Mouse (Mus musculus): ENCODE data around the gene Uqcrfs1. TPM values are rescaled to one million over a fixed set of nuclear protein-coding genes. Genes with fewer than 3 reads are reported as not detected.

Gene Uqcrfs1
- polyA plus RNA-seq (2012; ENCODE audit: insufficient read depth, insufficient read length, missing spikeins) = 1,235 and 1,378 TPM in 2 replicates

DNA sequence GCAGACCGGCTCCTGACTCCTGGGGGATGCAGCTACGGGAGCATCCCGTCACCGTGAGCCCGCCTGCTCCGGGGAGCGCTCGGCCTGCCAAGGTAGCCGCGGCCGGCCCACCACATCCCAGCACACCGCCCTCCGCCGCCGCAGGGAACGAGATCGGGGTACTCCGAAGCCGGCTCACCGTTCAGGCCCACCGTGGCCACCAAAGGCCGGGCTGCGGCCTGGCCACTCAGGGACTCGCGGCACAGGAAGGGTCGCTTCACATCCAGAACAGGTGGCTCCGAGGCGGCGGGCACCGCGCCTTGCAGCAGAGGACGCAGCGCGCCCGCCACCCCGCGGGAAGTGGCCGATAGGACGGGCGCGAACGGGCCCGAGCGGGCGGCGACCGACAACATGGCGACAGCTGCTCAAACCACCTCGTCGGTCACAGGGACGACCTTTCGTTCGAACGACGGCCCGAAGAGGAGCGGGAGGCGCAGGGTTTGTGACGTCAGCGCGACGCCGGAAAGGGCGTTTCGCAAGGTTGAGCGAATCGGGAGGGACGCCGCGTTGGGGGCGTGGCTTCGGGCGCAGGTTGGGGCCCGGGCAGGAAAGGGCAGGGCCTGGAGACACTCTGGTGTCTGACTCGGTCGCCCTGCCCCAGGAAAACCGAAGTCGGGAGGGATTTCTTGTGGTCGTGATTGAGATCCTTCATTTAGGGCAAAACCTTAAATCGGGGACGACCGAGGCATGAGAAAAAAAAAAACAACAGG, at the start of gene Uqcrfs1:
Uqcrfs1 (minus strand) TSS at position 507 of the 749 bp plus-strand sequence.
- Histone ChIP-seq H3K4me1 (ENCODE audit: control insufficient read depth, insufficient read depth, insufficient read length, low read length) (no peaks in the 10 kb centered on the region), H3K27ac (replicated peaks; ENCODE audit: low read depth, low read length) (peak within 1 kb of the TSS; percentile 92), H3K4me3 (ENCODE audit: insufficient read depth, low read depth, low read length) (peak within 1 kb of the TSS; percentile 90)

DNA sequence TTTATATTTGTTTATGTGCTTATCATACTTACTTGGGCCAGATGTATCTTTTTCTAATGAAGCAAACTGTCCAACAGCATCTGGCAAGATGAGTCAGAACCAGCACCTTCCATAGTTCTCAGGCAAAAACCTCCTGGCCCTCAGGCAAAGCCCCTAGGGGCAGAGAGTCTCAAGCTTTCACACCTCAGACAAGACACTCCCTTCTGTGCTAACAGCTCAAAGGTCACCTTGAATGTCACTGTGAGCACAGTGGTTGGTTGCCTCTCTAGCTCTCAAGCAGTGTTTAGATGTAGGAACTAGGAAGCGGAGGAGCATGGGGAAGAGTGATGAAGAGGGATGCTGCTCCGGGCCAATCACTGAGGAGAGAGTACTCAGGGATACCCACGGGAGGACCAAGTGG, 40.6 kb upstream of the Uqcrfs1 start:
- Histone ChIP-seq H3K27ac (replicated peaks; ENCODE audit: low read depth, low read length) (no peak overlapping the region), H3K4me3 (ENCODE audit: insufficient read depth, low read depth, low read length) (no peak overlapping the region), H3K4me1 (ENCODE audit: control insufficient read depth, insufficient read depth, insufficient read length, low read length) (no peaks in the 10 kb centered on the region)

DNA sequence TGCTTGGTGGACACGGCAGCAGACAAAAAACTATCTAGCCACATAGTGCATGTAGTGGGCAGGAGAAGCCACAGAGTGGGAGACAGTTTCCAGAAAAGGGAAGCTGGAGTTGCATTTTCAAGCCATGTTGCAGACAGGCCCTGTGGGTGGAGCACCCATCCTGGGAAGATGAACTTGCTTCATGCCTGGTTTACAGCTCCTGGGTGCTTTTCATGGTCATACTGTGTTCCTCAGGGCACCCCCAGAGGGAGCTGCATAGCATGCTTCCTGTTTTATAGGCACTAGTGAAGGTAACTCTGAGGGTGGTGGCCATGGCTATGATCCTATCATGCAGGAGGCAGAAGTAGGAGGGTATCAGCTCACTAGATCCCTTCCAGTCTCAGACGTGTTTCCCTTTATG, 37.4 kb upstream of the Uqcrfs1 start:
- no peak overlapping the region for H3K27ac ChIP-seq (replicated peaks; ENCODE audit: low read depth, low read length)
- no peak overlapping the region for H3K4me3 ChIP-seq (ENCODE audit: insufficient read depth, low read depth, low read length)
- H3K4me1 ChIP-seq (ENCODE audit: control insufficient read depth, insufficient read depth, insufficient read length, low read length) = no peaks in the 10 kb centered on the region

DNA sequence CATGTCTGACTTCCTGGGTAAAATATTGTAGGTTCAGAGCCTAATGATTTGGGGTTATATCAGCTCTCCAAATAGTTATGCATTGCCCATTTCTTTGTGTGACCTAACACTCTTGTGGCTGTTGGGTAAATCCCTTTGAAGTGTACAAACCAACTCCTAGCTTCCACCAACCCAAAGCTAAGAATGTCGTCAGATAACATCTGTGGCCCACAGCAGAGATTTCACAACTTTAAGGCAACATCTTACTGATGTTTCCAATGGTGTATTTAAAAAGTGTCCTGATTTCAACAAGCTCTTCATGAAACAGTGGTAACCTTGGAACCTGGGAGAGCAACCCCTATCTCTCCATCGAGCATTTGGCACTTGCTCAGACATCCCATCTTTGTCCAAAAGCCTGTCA, 33.6 kb upstream of the Uqcrfs1 start:
- H3K4me1 ChIP-seq (ENCODE audit: control insufficient read depth, insufficient read depth, insufficient read length, low read length) = no peaks in the 10 kb centered on the region
- H3K4me3 ChIP-seq (ENCODE audit: insufficient read depth, low read depth, low read length) = no peak overlapping the region
- H3K27ac ChIP-seq (replicated peaks; ENCODE audit: low read depth, low read length) = no peak overlapping the region

DNA sequence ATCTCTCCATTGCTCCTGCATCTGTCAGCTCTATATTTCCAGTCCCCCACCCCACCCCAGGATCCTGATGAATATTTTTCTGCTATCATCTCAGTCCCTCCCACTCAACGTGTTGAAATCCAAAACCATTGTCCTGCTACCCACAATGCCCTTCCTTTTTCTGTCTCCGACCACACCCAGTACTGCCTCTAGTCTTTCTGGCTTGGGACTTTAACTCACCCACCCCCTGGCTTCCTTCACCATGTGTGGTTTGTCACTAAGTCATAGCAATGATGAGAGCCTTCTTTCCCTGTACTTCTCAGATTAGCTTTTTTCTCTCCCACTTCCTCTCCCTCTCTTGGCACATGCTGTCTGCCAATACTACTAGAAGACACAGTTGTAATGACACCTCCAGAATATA, 31.7 kb upstream of the Uqcrfs1 start:
- H3K4me1 ChIP-seq (ENCODE audit: control insufficient read depth, insufficient read depth, insufficient read length, low read length) = no peaks in the 10 kb centered on the region
- H3K27ac ChIP-seq (replicated peaks; ENCODE audit: low read depth, low read length) = no peak overlapping the region
- H3K4me3 ChIP-seq (ENCODE audit: insufficient read depth, low read depth, low read length) = no peak overlapping the region

DNA sequence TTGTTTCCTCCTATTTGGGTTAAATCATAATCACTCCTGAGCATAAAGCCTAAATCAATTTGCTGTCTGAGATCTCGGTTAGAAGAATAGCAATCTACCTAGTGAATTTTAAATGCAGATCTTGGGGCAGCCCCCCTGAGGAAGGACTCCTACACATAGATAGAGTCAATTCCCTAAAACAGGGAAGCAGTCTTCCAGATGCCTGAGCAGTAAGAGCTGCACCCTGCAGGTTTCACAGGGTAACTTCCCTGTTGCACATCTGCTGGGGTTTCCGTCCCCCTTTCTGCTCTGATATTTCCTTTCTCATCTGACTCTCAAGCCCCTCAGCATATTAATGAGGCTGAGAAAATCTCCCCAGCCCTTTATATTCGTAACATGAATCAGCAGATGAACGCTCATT, 27.8 kb upstream of the Uqcrfs1 start:
- Histone ChIP-seq H3K27ac (replicated peaks; ENCODE audit: low read depth, low read length) (no peak overlapping the region), H3K4me3 (ENCODE audit: insufficient read depth, low read depth, low read length) (no peak overlapping the region), H3K4me1 (ENCODE audit: control insufficient read depth, insufficient read depth, insufficient read length, low read length) (no peaks in the 10 kb centered on the region)

DNA sequence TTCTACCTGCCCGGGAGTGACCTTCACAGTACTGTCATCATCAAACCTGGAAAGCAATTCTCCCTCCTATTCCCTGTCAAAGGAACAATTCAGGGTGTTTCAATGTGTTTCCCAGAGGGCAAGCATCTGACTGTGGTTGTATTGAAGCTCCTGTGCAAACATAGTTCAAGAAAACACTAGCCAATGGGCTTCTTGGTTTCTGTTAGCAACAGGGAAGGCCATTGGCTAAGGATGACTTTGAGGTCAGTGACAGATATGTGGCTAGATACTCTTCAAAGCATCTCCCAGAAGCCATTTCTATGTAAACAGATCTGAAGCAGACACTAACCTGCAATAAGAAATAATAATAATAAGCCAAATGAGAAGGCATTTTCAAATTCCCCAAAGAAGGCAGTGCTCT, 25.0 kb upstream of the Uqcrfs1 start:
- Histone ChIP-seq H3K4me1 (ENCODE audit: control insufficient read depth, insufficient read depth, insufficient read length, low read length) (no peaks in the 10 kb centered on the region), H3K27ac (replicated peaks; ENCODE audit: low read depth, low read length) (no peak overlapping the region), H3K4me3 (ENCODE audit: insufficient read depth, low read depth, low read length) (no peak overlapping the region)

DNA sequence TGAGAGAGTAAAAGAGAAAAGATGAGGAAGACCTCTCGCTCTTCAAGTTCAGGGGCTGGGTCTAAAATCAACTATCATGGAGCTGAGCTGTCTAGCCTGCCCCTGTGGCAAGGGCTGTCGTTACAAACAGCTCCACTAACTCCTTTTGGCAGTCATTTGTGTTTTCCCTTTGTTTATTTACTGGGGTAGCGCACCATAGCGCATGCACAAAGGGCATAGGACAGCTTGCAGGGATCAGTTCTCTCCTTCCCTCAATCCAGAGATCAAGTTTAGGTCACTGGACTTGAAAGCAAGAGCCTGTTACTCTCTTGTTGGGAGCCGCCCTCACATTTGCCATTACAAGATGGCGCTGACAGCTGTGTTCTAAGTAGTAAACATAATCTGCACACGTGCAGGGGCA, 22.4 kb upstream of the Uqcrfs1 start:
- H3K27ac ChIP-seq (replicated peaks; ENCODE audit: low read depth, low read length) = no peak overlapping the region
- H3K4me1 ChIP-seq (ENCODE audit: control insufficient read depth, insufficient read depth, insufficient read length, low read length) = no peaks in the 10 kb centered on the region
- H3K4me3 ChIP-seq (ENCODE audit: insufficient read depth, low read depth, low read length) = no peak overlapping the region

DNA sequence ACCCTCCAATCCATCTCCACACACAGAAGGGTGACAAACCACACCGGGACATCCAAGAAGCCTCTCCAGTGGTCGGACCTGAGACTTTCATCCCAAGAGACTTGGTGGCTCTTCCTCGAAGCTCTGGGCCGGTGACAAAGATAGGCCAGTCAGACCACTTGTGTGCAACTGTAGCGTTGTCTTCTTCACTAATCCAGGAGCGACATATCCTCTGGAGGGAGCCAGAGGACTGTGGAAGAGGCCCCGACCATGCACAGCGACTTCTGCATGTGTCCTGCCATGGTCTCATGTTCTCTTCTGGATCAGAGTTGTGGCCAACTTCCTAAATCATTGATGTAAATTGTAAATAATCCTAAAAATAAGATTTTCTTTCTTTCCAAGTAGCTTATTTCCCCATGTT, 21.6 kb upstream of the Uqcrfs1 start:
- H3K4me1 ChIP-seq (ENCODE audit: control insufficient read depth, insufficient read depth, insufficient read length, low read length) = no peaks in the 10 kb centered on the region
- H3K4me3 ChIP-seq (ENCODE audit: insufficient read depth, low read depth, low read length) = no peak overlapping the region
- H3K27ac ChIP-seq (replicated peaks; ENCODE audit: low read depth, low read length) = no peak overlapping the region

DNA sequence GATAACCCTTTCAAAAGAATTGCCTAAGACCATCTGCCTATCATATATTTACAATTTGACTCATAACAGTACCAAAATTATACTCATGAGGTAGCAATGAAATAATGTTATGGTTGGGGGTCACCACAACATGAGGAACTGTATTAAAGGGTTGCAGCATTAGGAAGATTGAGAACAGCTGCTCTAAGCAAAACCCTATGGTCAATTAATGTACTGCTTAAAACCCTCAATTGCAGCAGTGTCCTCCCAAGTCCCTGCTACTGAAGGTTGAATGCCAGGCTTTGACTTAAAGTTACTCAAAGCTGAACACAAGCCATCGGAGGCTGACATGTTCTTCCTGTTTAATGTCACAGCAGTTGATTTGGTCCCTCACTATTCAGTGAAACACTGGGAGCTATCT, 15.4 kb upstream of the Uqcrfs1 start:
- Histone ChIP-seq H3K4me3 (ENCODE audit: insufficient read depth, low read depth, low read length) (no peak overlapping the region), H3K4me1 (ENCODE audit: control insufficient read depth, insufficient read depth, insufficient read length, low read length) (no peaks in the 10 kb centered on the region), H3K27ac (replicated peaks; ENCODE audit: low read depth, low read length) (no peak overlapping the region)

DNA sequence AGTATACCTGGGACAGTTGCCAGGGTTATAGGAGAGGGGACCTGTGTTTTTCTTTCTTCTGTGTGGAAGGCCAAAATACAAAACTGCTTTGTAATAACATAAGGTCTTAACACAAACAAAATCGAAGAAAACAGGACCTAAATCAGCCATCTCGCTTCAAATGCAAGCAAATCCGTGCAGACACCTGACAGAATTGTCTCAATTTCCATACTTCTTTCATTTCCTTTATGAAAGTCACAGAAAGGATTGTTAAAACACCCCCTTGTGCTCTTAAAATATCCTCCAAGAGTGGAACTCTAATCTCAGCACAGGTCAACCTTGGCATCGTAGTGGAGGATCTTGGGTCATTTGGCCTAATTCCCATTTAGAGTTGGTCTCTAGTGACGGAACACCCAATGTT, 14.9 kb upstream of the Uqcrfs1 start:
- no peak overlapping the region for H3K4me3 ChIP-seq (ENCODE audit: insufficient read depth, low read depth, low read length)
- no peak overlapping the region for H3K27ac ChIP-seq (replicated peaks; ENCODE audit: low read depth, low read length)
- H3K4me1 ChIP-seq (ENCODE audit: control insufficient read depth, insufficient read depth, insufficient read length, low read length) = no peaks in the 10 kb centered on the region

DNA sequence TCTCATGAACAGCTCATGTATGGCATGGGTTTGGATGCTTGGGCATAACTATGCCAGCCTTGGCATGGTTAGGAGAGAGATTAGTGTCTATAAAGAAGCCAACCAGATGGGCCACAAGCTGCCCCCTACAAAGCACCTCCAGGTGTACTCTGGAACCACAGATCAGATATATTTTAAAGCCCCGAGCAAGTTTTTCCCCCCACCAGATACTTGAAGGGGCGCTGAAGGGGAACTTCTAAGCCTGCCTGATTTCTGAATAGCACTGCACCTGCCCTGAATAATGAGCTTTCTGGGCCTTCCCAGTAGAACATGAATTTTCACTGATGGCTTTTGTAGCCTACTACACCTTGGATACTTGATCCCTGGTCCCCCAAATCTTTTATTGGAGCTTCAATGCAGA, 12.6 kb upstream of the Uqcrfs1 start:
- no peaks in the 10 kb centered on the region for H3K4me1 ChIP-seq (ENCODE audit: control insufficient read depth, insufficient read depth, insufficient read length, low read length)

DNA sequence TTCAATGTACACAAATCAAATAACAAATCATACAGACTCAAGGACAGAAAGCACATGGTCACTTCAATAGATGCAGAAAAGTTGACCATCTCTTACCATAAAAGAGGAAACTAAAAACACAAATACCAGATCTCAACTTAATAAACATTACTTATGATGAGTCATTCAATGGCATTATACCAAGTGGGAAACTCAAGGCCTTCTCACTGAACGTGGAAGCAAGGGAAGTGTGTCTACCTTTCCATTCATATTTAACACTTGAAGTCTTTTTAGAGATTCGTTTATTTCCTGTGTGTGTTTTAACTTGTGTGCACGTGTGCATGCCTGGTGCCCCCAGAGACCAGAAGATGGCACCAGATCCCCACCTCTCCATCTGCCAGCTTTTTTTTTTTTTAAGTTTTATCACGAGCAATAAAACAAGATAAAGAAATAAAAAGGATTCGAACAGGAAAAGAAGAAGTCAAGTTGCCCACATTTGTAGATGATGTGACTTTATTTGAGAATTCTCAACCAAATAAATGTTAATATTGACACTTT, 8.0 kb upstream of the Uqcrfs1 start:
- Histone ChIP-seq H3K4me3 (ENCODE audit: insufficient read depth, low read depth, low read length) (no peak overlapping the region), H3K27ac (replicated peaks; ENCODE audit: low read depth, low read length) (no peak overlapping the region), H3K4me1 (ENCODE audit: control insufficient read depth, insufficient read depth, insufficient read length, low read length) (no peaks in the 10 kb centered on the region)

More for the DNA sequence above, 12.6 kb upstream of the Uqcrfs1 start:
- Histone ChIP-seq H3K4me3 (ENCODE audit: insufficient read depth, low read depth, low read length) (no peak overlapping the region), H3K27ac (replicated peaks; ENCODE audit: low read depth, low read length) (no peak overlapping the region)

DNA sequence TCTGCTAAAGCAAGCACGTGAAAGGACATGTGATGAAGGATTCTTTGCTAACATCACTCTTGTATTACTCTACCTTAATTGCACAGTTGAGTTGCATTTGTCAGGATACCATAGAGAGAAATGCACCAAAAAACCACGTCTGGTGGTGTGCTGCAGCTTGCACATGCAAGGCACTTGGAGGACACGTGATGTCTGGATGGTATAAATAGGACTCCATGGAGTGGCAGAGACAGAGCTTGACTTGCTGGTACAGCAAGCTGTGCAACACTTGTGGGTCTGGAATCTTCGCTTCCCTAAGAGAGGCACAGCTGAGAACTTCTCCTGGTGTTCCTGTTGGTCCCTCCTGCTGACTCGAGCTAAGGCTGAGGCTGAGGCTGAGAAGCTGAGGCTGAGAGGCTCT, 4.2 kb upstream of the Uqcrfs1 start:
- Histone ChIP-seq H3K4me1 (ENCODE audit: control insufficient read depth, insufficient read depth, insufficient read length, low read length) (no peaks in the 10 kb centered on the region), H3K27ac (replicated peaks; ENCODE audit: low read depth, low read length) (no peak overlapping the region), H3K4me3 (ENCODE audit: insufficient read depth, low read depth, low read length) (no peak overlapping the region)

DNA sequence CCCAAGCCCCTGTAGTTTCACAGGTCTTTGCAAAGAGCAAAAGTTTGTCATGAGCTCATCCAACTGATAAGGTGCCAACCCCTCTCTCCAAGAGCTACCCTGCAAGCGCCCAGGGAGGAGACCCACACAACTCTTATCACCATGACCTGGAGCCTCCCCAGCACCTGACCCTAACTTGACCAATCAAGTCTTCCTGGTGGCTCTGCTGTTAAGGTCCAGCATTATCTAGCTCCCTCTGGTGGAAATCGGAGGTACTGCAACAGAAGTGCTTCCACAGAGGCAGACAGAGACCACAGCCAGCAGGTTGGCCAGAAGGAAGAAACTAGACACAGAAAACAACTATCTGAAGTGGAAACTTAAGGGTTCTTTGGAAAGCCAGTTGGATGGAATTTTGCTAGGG, 3.7 kb upstream of the Uqcrfs1 start:
- Histone ChIP-seq H3K27ac (replicated peaks; ENCODE audit: low read depth, low read length) (no peak overlapping the region), H3K4me3 (ENCODE audit: insufficient read depth, low read depth, low read length) (no peak overlapping the region), H3K4me1 (ENCODE audit: control insufficient read depth, insufficient read depth, insufficient read length, low read length) (no peaks in the 10 kb centered on the region)

DNA sequence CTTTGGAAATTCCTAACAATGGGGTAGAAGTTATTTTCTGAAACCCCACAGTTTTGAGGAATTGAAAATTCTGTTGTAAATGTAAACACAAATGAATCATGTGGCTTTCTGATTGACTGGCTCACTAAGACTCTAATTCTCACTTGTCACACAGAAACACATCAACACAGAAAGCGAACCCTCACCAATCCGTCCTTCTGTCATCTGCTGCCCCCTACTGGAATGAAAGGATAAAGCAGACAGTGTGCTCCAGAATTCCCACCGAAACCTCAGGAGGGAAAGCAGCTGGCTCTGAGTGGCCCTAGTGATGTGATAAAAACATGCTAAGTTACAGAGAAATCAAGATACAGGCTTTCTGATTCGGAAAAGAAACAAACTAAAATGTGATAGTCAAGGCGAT, 14.4 kb downstream of the Uqcrfs1 start:
- no peaks in the 10 kb centered on the region for H3K4me1 ChIP-seq (ENCODE audit: control insufficient read depth, insufficient read depth, insufficient read length, low read length)
- H3K27ac ChIP-seq (replicated peaks; ENCODE audit: low read depth, low read length) = no peak overlapping the region
- no peak overlapping the region for H3K4me3 ChIP-seq (ENCODE audit: insufficient read depth, low read depth, low read length)
